Mouse (Mus musculus) spleen, adult 2 months (tissue): ENCODE data around the gene Fat3.

Source experiments
- CTCF ChIP-seq: fragments of 200-500 bp; IDR thresholded peaks from 2 replicates; pipeline ENCODE4 v1.5.1; 2011; ENCODE audit warnings: mild to moderate bottlenecking, inconsistent platforms; ENCODE audit not compliant: insufficient read depth, insufficient read length, insufficient replicate concordance; ENCODE audit errors: extremely low read depth
- POLR2A ChIP-seq: fragments of 200-500 bp; IDR thresholded peaks from 2 replicates; pipeline ENCODE4 v1.6.1; 2011; ENCODE audit warnings: low read depth, low read length, inconsistent platforms

DNA sequence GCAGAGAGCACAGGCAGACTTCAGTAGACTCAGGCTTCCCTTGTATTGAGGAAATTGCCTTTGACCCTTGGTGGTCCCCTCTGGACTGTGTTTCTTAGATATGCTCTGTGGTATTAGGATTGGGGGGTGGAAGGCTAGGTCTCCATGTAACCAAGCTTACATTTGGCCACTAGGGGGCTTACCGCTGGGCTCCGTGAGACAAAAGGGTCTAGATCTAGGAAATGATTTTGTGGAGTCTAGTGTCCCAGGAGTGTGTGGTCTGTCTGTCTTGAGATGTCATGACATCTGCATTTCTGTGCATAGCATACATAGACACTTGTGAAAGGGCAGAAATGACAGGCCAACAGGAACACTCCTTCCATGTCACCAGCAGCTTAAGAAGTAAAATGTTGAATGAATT, 561.5 kb downstream of the Fat3 start:
- TF ChIP-seq POLR2A (no peak), CTCF (no peak)
